Mouse (Mus musculus) megakaryocyte-erythroid progenitor cell, adult 5 weeks (primary cell): Measurements from ENCODE around the gene Fem1b. TPM values are rescaled to one million over a fixed set of nuclear protein-coding genes. Genes with fewer than 3 reads are reported as not detected.

ENCODE experiments used
- polyA plus RNA-seq: library from polyadenylated mRNA; stranded (reverse); fragments of >175 nt; gene quantifications from 2 replicates; pipeline ENCODE4 v1.2.3, GENCODE M21; 2012

Fem1b gene
- 6.2 and 7.1 TPM in 2 replicates for polyA plus RNA-seq

DNA sequence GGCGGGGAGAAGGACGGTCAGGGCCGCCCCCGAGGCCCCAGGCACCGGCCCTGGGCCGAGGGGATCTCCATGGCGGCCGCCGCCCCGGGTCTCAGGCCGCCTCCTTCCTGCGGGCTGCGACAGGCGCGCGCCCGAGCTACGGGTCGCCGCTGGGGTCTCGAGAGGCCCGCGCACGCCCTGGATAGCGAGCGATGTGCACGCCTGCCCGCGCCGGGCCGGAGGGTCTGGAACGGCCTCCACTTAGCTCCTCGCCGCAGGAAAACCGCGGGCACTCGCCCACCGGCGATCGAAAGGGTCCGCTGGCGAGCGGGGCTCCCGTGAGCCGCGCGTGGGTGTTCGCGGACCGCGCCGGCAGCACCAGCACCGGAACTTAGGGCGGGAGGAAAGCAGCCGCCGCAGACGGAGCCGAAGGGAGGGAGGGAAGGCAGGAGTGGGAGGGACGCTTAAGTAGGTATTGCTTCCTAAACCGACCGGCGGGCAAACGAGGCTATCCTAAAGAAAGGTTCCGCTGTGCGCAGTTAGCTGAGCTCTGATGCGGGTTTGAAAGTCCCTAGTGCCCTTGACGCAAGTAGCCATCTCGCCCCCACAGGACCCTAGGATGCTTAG is at the start of gene Fem1b:
Gene Fem1b, minus strand, starts transcription at position 419 of the 606 bp plus-strand sequence.

DNA sequence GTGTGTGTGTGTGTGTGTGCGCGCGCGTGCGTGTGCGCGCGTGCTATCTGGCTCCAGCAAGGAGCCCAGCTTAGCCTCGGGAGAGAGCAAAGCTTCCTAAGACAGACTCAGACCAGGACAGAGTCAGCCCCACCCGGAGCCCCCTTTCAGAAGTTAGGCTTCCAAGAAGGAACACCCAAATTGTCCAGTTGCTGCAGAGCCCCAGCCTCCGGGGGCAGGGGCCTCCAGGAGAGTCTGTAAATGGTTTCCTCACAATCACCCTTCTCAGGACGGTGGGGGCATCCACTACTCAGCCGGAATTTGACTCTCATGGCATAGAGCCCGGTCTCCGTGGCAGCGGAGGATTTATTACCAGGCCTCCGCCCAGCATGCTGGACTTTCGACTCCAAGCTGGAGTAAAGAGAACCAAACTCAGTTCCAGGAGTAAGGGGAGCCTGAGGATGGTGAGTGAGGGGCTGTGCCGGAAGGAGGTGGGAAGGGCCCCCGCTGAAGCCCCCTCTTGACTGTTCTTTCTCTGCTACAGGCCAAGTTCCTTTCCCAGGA is 46.1 kb upstream of the Fem1b start, which contains the start of gene Calml4:
Gene Calml4, plus strand, starts transcription at position 362 of the 543 bp plus-strand sequence.

DNA sequence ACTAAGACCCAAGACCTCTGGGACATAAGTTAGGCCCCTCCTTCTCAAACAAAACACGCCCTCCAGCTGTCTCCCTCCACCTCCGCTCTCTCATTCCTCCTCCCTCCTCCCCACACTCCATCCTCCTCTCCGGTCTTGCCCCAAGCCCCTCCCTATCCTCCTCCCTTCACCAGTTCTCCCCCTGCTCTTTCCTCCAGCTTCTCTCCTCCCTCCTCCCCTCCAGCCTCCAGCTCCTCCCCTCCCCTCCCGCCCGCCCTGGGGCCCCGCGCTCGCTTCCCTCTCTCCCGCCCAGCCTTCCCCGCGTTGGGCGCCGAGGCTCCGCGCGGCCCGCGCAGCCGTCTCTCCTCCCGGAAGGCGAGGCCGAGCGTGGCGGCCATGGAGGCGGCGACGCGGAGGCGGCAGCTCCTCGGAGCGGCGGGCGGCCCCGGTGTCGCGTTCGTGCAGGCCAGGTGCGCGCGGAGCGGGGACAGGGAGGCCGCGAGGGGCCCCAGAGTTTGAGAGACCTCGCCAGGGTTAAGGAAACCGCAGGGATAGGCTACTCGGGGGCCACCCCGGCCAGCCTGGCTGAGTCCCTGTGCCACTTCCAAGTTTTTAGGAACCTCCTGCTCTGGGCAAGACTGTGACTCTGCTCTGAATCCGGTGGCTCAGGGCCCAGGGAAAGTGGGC is 26.9 kb upstream of the Fem1b start, which contains the start of gene Cln6:
Gene Cln6, plus strand, starts transcription at position 280 of the 666 bp plus-strand sequence.

Other genes with a start within 250 kb of the Fem1b start
- gene Itga11, start 134.1 kb downstream of the Fem1b start, polyA plus RNA-seq = not detected in 2 replicates
- gene Cln6, start 26.9 kb upstream of the Fem1b start, polyA plus RNA-seq = 30.3 and 35.6 TPM in 2 replicates
- gene Calml4, start 46.1 kb upstream of the Fem1b start, polyA plus RNA-seq = 1.1 and 1.6 TPM in 2 replicates
- 2.0 TPM in 2 replicates for gene Pias1, start 176.0 kb upstream of the Fem1b start, polyA plus RNA-seq